Mouse (Mus musculus): ENCODE data around the gene Zdhhc14. TPM values are rescaled to one million over a fixed set of nuclear protein-coding genes. Genes with fewer than 3 reads are reported as not detected.

Gene Zdhhc14
- total RNA-seq, 1 experiment from 2014 or later: 7.1 TPM

DNA sequence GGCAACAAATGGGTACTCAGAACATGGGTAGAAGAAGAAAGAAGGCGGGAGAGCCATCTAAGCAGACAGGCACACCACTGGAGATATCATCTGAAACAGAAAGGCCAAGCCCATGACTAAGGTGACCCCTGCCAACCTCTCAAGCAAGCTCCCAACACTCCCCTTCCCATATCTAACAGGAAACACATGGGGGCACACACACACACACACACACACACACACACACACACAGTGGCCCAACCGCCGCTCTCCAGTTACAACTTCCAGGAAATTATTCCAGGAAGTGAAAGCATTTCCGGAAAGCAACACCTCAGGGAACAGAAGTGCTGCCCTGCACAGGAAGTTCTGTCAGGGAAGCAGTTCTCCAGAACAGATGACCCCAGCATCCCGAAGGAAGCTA, 301.9 kb downstream of the Zdhhc14 start:
- ATAC-seq (ENCODE audit: extremely low read depth, insufficient number of reproducible peaks, low FRiP score, poor library complexity, severe bottlenecking): no peak

DNA sequence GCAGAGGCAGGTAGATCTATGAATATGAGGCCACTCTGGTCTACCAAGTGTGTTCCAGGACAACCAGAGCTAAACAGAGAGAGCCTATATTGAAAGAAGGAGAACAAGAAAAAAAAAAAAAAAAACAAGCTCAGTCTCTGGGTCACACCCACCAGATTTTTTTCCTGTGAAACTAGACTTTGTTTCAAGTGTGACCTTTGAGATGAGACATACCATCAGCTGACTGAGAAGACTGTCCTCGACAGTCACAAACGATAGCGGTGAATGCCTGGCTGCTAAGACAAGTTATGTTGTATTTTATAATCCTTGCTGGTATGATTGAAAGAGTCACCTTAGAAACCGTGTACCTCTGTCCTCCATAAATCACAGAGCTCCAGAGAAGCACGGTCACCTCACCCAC, 303.0 kb downstream of the Zdhhc14 start:
- no peak for ATAC-seq (ENCODE audit: extremely low read depth, insufficient number of reproducible peaks, low FRiP score, poor library complexity, severe bottlenecking)

DNA sequence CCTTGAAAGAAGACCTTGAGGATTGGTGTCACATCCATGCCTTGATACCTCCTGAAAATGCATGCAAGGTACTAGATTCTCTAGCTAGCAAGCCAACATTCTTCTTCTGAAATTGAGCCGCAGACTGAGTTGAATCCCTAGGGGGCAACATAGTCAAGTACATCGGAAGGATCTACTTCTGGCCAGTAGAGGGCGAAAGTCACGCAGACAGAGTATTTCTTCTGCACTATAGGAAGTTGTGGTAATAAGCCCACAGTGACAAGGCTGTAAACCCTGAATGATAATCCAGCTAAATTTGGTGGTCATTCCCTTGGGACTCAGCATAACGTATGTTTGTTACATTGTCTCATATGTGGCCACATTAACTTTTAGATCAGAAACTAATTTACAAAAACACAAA, 303.5 kb downstream of the Zdhhc14 start:
- ATAC-seq (ENCODE audit: extremely low read depth, insufficient number of reproducible peaks, low FRiP score, poor library complexity, severe bottlenecking): peak; percentile 75

- no peak for ATAC-seq (ENCODE audit: extremely low read depth, insufficient number of reproducible peaks, low FRiP score, poor library complexity, severe bottlenecking)
Measured at GRCm38 (mm10) chr17:5797124-5797760, 304.9 kb downstream of the Zdhhc14 start.

- ATAC-seq (ENCODE audit: extremely low read depth, insufficient number of reproducible peaks, low FRiP score, poor library complexity, severe bottlenecking): peak; percentile 72
Measured at GRCm38 (mm10) chr17:5798221-5798801, 306.0 kb downstream of the Zdhhc14 start.

GRCm38 (mm10) chr17:5798900-5799299, 306.5 kb downstream of the Zdhhc14 start:
- no peak for ATAC-seq (ENCODE audit: extremely low read depth, insufficient number of reproducible peaks, low FRiP score, poor library complexity, severe bottlenecking)

- no peak for ATAC-seq (ENCODE audit: extremely low read depth, insufficient number of reproducible peaks, low FRiP score, poor library complexity, severe bottlenecking)
Measured at GRCm38 (mm10) chr17:5799396-5800021, 307.2 kb downstream of the Zdhhc14 start.

DNA sequence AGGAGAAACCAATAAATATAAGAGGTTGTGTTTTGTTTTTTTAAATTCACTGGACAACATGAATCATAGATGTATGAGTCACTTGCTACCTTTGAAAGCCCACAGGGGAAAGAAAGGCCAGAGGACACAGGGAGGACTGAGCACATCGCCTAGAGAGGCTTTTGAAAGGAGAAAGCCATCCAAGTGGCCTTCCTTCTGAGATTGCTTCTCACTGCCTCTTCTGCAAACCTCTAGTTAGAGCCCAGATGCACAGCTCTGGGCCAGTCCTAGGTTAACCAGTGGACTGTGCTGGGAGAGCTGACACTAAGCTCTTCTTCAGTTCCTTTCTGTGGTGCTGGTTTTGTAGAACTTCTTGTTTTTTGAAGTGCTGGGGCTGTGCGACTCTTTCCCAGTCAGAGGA, 307.9 kb downstream of the Zdhhc14 start:
- ATAC-seq (ENCODE audit: extremely low read depth, insufficient number of reproducible peaks, low FRiP score, poor library complexity, severe bottlenecking): no peak

GRCm38 (mm10) chr17:5800824-5801560, 308.6 kb downstream of the Zdhhc14 start:
- no peak for ATAC-seq (ENCODE audit: extremely low read depth, insufficient number of reproducible peaks, low FRiP score, poor library complexity, severe bottlenecking)

GRCm38 (mm10) chr17:5801761-5802655, 309.7 kb downstream of the Zdhhc14 start:
- peak; percentile 28 for ATAC-seq (ENCODE audit: extremely low read depth, insufficient number of reproducible peaks, low FRiP score, poor library complexity, severe bottlenecking)

GRCm38 (mm10) chr17:5802656-5802955, 310.2 kb downstream of the Zdhhc14 start:
- ATAC-seq (ENCODE audit: extremely low read depth, insufficient number of reproducible peaks, low FRiP score, poor library complexity, severe bottlenecking): no peak

Other genes with a start within 250 kb of the Zdhhc14 start
- gene Ldhal6b, start 73.8 kb upstream of the Zdhhc14 start, total RNA-seq (2017): 1.5 and 3.0 TPM in 2 replicates
- 13.5 and 18.2 TPM in 2 replicates for gene Tmem242, start 52.3 kb upstream of the Zdhhc14 start, total RNA-seq (2017)